Mouse (Mus musculus) testis, adult 2 months (tissue): ENCODE results near the gene St6galnac4. TPM values are rescaled to one million over a fixed set of nuclear protein-coding genes. Genes with fewer than 3 reads are reported as not detected.

Source experiments
- H3K27ac ChIP-seq: fragments of 200-500 bp; 2 replicates; pipeline ENCODE4 v1.5.1; 2012; ENCODE audit warnings: low read depth, low read length; ENCODE audit not compliant: control insufficient read depth, insufficient read depth
- H3K27me3 ChIP-seq: fragments of 200-500 bp; 2 replicates; pipeline ENCODE4 v1.6.1; 2012; ENCODE audit warnings: mild to moderate bottlenecking, low read length, moderate library complexity; ENCODE audit not compliant: control insufficient read depth, insufficient read depth
- H3K36me3 ChIP-seq: fragments of 200-500 bp; 2 replicates; pipeline ENCODE4 v1.6.1; 2012; ENCODE audit warnings: mild to moderate bottlenecking, low read length; ENCODE audit not compliant: control insufficient read depth, insufficient read depth
- H3K4me1 ChIP-seq: fragments of 200-500 bp; 2 replicates; pipeline ENCODE4 v1.6.1; 2012; ENCODE audit warnings: low read length; ENCODE audit not compliant: control insufficient read depth, insufficient read depth
- H3K4me3 ChIP-seq: fragments of 200-500 bp; 2 replicates; pipeline ENCODE4 v1.5.1; 2012; ENCODE audit warnings: low read depth, mild to moderate bottlenecking, low read length, moderate library complexity, mixed read lengths; ENCODE audit not compliant: control insufficient read depth
- CTCF ChIP-seq: fragments of 200-500 bp; IDR thresholded peaks from 2 replicates; pipeline ENCODE4 v1.5.1; 2012; ENCODE audit warnings: low read depth, mild to moderate bottlenecking, inconsistent platforms, low read length, moderate library complexity; ENCODE audit not compliant: control insufficient read depth, insufficient read depth, insufficient replicate concordance
- POLR2A ChIP-seq: fragments of 200-500 bp; IDR thresholded peaks from 2 replicates; pipeline ENCODE4 v1.6.1; 2012; ENCODE audit warnings: low read depth, mild to moderate bottlenecking, inconsistent platforms, low read length, moderate library complexity; ENCODE audit not compliant: control insufficient read depth
- polyA plus RNA-seq: library from polyadenylated mRNA; depleted of rRNA; stranded (reverse); fragments of >200 nt; gene quantifications from 2 replicates; pipeline ENCODE4 v1.2.3, GENCODE M21; 2012

The St6galnac4 gene
- polyA plus RNA-seq, 1 experiment: 1.4 TPM

- no peak for TF ChIP-seq CTCF
- no peak for TF ChIP-seq POLR2A
- Histone ChIP-seq H3K27me3 (no peaks in the 10 kb centered on the region), H3K36me3 (no peaks in the 10 kb centered on the region), H3K4me1 (no peaks in the 10 kb centered on the region), H3K4me3 (no peak overlapping the region), H3K27ac (no peak overlapping the region)
These were observed 9.8 kb downstream of the St6galnac4 start for GRCm38 (mm10) chr2:32596725-32597124.

GRCm38 (mm10) chr2:32597248-32597647 is 10.4 kb downstream of the St6galnac4 start:
- H3K27ac ChIP-seq: no peak overlapping the region
- no peaks in the 10 kb centered on the region for H3K27me3 ChIP-seq
- no peaks in the 10 kb centered on the region for H3K4me1 ChIP-seq
- TF ChIP-seq CTCF (no peak), POLR2A (no peak)
- no peaks in the 10 kb centered on the region for H3K36me3 ChIP-seq
- H3K4me3 ChIP-seq: no peak overlapping the region

- Histone ChIP-seq H3K4me3 (no peak overlapping the region), H3K27ac (no peak overlapping the region), H3K36me3 (no peaks in the 10 kb centered on the region), H3K27me3 (no peaks in the 10 kb centered on the region), H3K4me1 (peaks cover 4% of the 10 kb centered on the region)
- TF ChIP-seq POLR2A (no peak), CTCF (0 out of 2 replicates have a peak, but pooled peaks have one; percentile 8)
These were observed 10.8 kb downstream of the St6galnac4 start for GRCm38 (mm10) chr2:32597699-32598098.

DNA sequence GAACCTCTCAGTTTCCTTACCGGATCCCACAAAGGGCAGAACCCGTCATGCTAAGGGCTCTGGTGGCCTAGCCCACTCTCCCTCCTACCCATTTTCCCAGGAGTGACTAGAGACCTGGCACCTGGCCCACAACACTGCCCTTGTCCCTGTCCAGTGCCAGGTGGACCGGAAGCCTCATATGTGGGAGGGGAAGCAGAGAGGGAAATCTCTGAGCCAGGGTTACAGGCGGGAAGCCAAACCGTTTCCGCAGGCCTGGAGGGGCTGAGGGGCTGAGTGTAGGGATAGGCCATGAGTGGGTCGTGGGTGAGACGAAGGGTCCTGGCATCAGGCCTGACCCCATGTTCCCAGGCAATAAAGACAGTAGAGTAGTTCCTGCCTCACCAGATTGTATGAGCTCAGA is 11.6 kb downstream of the St6galnac4 start:
- Histone ChIP-seq H3K36me3 (no peaks in the 10 kb centered on the region), H3K27me3 (no peaks in the 10 kb centered on the region), H3K27ac (no peak overlapping the region), H3K4me3 (no peak overlapping the region), H3K4me1 (peaks cover 4% of the 10 kb centered on the region)
- TF ChIP-seq CTCF (no peak), POLR2A (no peak)

GRCm38 (mm10) chr2:32599409-32599808 is 12.5 kb downstream of the St6galnac4 start, which contains the start of gene St6galnac6:
St6galnac6 (plus strand) TSS chr2:32599709.
- Histone ChIP-seq H3K4me3 (no peak within 1 kb of the TSS), H3K27me3 (no peaks in the 10 kb centered on the region), H3K4me1 (peaks cover 4% of the 10 kb centered on the region), H3K27ac (no peak within 1 kb of the TSS), H3K36me3 (no peaks in the 10 kb centered on the region)
- no peak for TF ChIP-seq POLR2A
- no peak for TF ChIP-seq CTCF

DNA sequence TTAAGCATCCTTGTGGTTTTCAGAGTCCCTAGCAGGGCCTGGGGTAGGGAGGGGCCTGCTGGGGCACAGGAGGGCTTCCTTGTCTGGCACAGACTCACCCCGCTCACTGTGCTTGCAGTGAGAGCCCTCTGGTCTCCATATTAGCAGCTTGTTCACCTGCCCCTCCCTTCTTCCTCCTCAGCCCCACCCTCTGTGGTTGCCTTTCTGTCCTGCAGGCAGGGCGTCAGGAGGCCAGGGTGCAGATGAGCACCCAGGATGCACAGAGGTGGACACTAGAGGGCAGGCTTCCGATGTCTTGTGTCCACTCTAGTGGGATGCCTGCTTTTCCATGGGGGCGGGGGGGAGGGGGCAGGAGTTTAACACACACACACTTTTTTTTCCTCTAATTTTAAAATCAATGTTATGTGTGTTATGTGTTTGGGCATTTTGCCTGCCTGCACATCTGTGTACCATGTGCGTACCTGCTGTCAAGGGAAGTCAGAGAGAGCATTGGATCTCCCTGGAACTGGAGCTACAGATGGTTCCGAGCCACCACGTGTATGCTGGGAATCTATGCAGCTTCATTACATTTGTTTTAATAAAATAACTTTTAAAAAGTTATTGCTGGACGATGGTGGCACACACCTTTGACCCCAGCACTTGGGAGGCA is 14.6 kb downstream of the St6galnac4 start:
- Histone ChIP-seq H3K36me3 (no peaks in the 10 kb centered on the region), H3K4me3 (no peak overlapping the region), H3K27ac (no peak overlapping the region), H3K4me1 (peaks cover 7% of the 10 kb centered on the region), H3K27me3 (no peaks in the 10 kb centered on the region)
- no peak for TF ChIP-seq POLR2A
- TF ChIP-seq CTCF: peak; percentile 41; the same call in 1 of the 2 replicates

- H3K36me3 ChIP-seq: no peaks in the 10 kb centered on the region
- peak overlapping the region; percentile 43 for H3K4me3 ChIP-seq
- no peaks in the 10 kb centered on the region; the same call in 1 of the 2 replicates for H3K27me3 ChIP-seq
- H3K27ac ChIP-seq: peak overlapping the region; percentile 71; the same call in 1 of the 2 replicates
- peaks cover 17% of the 10 kb centered on the region for H3K4me1 ChIP-seq
- TF ChIP-seq POLR2A (no peak), CTCF (peak; percentile 97)
These were observed 15.7 kb downstream of the St6galnac4 start for GRCm38 (mm10) chr2:32602600-32603054.
